Mouse (Mus musculus) neural tube, embryonic 15.5 days (tissue): ENCODE results near the gene Trpm3. TPM values are rescaled to one million over a fixed set of nuclear protein-coding genes. Genes with fewer than 3 reads are reported as not detected.
A peak's percentile ranks its signal among the peaks of the same experiment; 100 is the strongest.

Experiments used
- ATAC-seq: fragments of 200-750 bp; cut with Nextera tagmentation; 2 replicates; pipeline ENCODE4 v1.8.0; 2017; ENCODE audit warnings: mild to moderate bottlenecking, moderate TSS enrichment, moderate library complexity; ENCODE audit not compliant: low FRiP score
- H3K27ac ChIP-seq: fragments of 300-500 bp; sonication (generic); replicated peaks from 2 replicates; pipeline ENCODE4 v1.5.1; 2015; ENCODE audit warnings: mild to moderate bottlenecking, inconsistent platforms
- H3K27me3 ChIP-seq: fragments of 300-500 bp; sonication (generic); replicated peaks from 2 replicates; pipeline ENCODE4 v1.6.1; 2015; ENCODE audit warnings: inconsistent platforms
- H3K36me3 ChIP-seq: fragments of 300-500 bp; sonication (generic); 2 replicates; pipeline ENCODE4 v1.6.1; 2015; ENCODE audit warnings: inconsistent platforms
- H3K4me1 ChIP-seq: fragments of 300-500 bp; sonication (generic); 2 replicates; pipeline ENCODE4 v1.6.1; 2015; ENCODE audit warnings: inconsistent platforms
- H3K4me2 ChIP-seq: fragments of 300-500 bp; sonication (generic); 2 replicates; pipeline ENCODE4 v1.6.1; 2015; ENCODE audit warnings: inconsistent platforms, mild to moderate bottlenecking, moderate library complexity
- H3K4me3 ChIP-seq: fragments of 300-500 bp; sonication (generic); replicated peaks from 2 replicates; pipeline ENCODE4 v1.5.1; 2015; ENCODE audit warnings: mild to moderate bottlenecking, inconsistent platforms
- H3K9ac ChIP-seq: fragments of 300-500 bp; sonication (generic); replicated peaks from 2 replicates; pipeline ENCODE4 v1.6.1; 2015; ENCODE audit warnings: mild to moderate bottlenecking, inconsistent platforms
- H3K9me3 ChIP-seq: fragments of 300-500 bp; sonication (generic); replicated peaks from 2 replicates; pipeline ENCODE4 v1.6.1; 2016; ENCODE audit warnings: inconsistent platforms
- WGBS: fragments of 180-500 bp; shearing (Covaris S2); methylation state at CpG from one replicate; pipeline ENCODE4 v1.1.7; 2015; ENCODE audit warnings: mixed read lengths; 5-methylcytosine and 5-hydroxymethylcytosine counted together
- polyA plus RNA-seq: library from polyadenylated mRNA; unstranded; fragments of >200 nt; fragmentation: Nextera tagmentation; extraction: Ambion mirVana; gene quantifications from 2 replicates; pipeline ENCODE4 v1.2.1, GENCODE M21; 2015

Gene Trpm3
- polyA plus RNA-seq, 1 experiment from 2014 or later: 18.8 TPM

GRCm38 (mm10) chr19:22672892-22673291 is 534.0 kb downstream of the Trpm3 start:
- Histone ChIP-seq H3K4me2 (no peak overlapping the region), H3K27ac (no peak overlapping the region), H3K4me1 (no peaks in the 10 kb centered on the region), H3K9ac (no peak overlapping the region), H3K4me3 (no peak overlapping the region), H3K27me3 (no peaks in the 10 kb centered on the region), H3K9me3 (no peaks in the 10 kb centered on the region), H3K36me3 (no peaks in the 10 kb centered on the region)
- ATAC-seq: no peak
- WGBS: 92% methylated on average over 3 of the region's 3 CpGs

DNA sequence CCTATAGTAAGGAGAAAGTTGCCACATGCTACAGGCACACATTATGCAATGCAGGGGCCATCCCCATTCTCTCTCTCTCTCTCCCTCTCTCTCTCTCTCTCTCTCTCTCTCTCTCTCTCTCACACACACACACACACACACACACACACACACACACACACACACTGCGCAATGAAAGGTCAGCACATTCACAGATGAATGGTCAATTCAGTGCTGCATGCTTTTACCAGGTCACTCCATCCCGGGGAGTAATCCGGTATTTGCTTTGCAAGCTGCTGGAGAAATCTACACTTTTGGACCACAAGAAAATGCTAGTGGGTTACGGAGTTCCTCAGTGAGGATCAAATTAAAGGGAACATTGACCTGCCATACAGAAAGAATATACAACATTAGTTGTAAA is 537.4 kb downstream of the Trpm3 start:
- H3K27ac ChIP-seq: no peak overlapping the region
- H3K9me3 ChIP-seq: no peaks in the 10 kb centered on the region
- 79% methylated on average over 4 of the region's 4 CpGs for WGBS
- H3K4me1 ChIP-seq: no peaks in the 10 kb centered on the region
- H3K27me3 ChIP-seq: no peaks in the 10 kb centered on the region
- no peak for ATAC-seq
- no peak overlapping the region for H3K9ac ChIP-seq
- H3K36me3 ChIP-seq: no peaks in the 10 kb centered on the region
- H3K4me2 ChIP-seq: no peak overlapping the region
- no peak overlapping the region for H3K4me3 ChIP-seq

- no peak overlapping the region for H3K27ac ChIP-seq
- H3K4me2 ChIP-seq: no peak overlapping the region
- no peaks in the 10 kb centered on the region for H3K9me3 ChIP-seq
- no peak overlapping the region for H3K9ac ChIP-seq
- 76% methylated on average over 6 of the region's 6 CpGs for WGBS
- H3K36me3 ChIP-seq: no peaks in the 10 kb centered on the region
- no peaks in the 10 kb centered on the region for H3K27me3 ChIP-seq
- ATAC-seq: no peak
- H3K4me1 ChIP-seq: peaks cover 3% of the 10 kb centered on the region; the same call in 1 of the 2 replicates
- no peak overlapping the region for H3K4me3 ChIP-seq
Measured at GRCm38 (mm10) chr19:22682238-22682637, 543.4 kb downstream of the Trpm3 start.

DNA sequence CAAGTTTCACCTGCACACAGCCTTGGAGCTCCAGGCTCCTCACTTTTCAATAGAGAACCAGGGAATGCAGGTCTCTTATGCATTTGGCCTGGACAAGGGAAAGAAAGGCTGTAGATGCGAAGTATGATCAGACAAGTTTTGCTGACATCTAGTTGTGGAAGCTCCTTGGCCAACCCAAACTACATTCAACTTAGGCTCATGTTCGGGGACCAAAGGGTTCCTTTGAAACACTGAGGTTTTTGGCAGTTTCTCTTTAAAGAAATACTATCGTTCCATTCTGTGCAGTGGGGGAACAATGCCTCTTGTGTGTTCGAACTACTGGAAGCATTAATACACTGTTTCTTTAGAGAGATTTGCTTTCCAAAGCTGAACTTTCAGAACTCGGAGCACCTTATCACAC is 553.1 kb downstream of the Trpm3 start:
- WGBS: 72% methylated on average over 5 of the region's 5 CpGs
- Histone ChIP-seq H3K9ac (no peak overlapping the region), H3K27me3 (no peaks in the 10 kb centered on the region), H3K36me3 (no peaks in the 10 kb centered on the region), H3K27ac (no peak overlapping the region), H3K4me1 (0 out of 2 replicates have a peak, but pooled peaks cover 3% of the 10 kb centered on the region), H3K9me3 (no peaks in the 10 kb centered on the region), H3K4me3 (no peak overlapping the region), H3K4me2 (no peak overlapping the region)
- ATAC-seq: no peak

- Histone ChIP-seq H3K4me1 (0 out of 2 replicates have a peak, but pooled peaks cover 3% of the 10 kb centered on the region), H3K4me3 (no peak overlapping the region), H3K27ac (no peak overlapping the region), H3K36me3 (no peaks in the 10 kb centered on the region), H3K9ac (no peak overlapping the region), H3K27me3 (no peaks in the 10 kb centered on the region), H3K9me3 (no peaks in the 10 kb centered on the region), H3K4me2 (no peak overlapping the region)
- ATAC-seq: no peak
- WGBS: 27% methylated on average over 4 of the region's 4 CpGs
Measured at GRCm38 (mm10) chr19:22692553-22692952, 553.7 kb downstream of the Trpm3 start.

DNA sequence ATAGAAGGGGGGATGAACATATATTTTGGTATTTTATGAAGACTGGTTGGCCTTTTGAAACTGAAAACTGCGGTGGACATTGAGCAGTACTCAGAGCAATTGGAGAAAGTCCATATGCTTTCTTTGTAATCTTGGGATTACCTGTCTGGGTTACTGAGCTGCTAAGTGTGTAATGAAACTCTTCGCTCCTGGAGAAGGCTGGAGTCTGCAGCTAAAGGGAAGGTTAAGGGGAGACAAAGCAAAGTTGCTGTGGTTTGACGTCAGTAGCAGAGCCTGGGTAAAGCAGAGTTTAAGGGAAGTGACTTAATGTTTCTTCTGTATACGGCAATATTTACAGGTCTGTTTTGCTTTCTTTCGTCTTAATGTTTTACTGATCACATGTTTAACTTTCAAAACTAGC is 554.1 kb downstream of the Trpm3 start:
- Histone ChIP-seq H3K4me1 (0 out of 2 replicates have a peak, but pooled peaks cover 3% of the 10 kb centered on the region), H3K36me3 (no peaks in the 10 kb centered on the region), H3K27me3 (no peaks in the 10 kb centered on the region), H3K27ac (no peak overlapping the region), H3K9me3 (no peaks in the 10 kb centered on the region), H3K4me3 (no peak overlapping the region), H3K9ac (no peak overlapping the region), H3K4me2 (no peak overlapping the region)
- WGBS: 75% methylated on average over 5 of the region's 5 CpGs
- ATAC-seq: no peak

GRCm38 (mm10) chr19:22695423-22695822 is 556.6 kb downstream of the Trpm3 start:
- 0 out of 2 replicates have a peak, but pooled peaks cover 2% of the 10 kb centered on the region for H3K36me3 ChIP-seq
- WGBS: 54% methylated on average over 2 of the region's 2 CpGs
- 0 out of 2 replicates have a peak, but pooled peaks cover 2% of the 10 kb centered on the region for H3K27me3 ChIP-seq
- H3K9ac ChIP-seq: no peak overlapping the region
- H3K4me3 ChIP-seq: no peak overlapping the region
- H3K4me2 ChIP-seq: no peak overlapping the region
- ATAC-seq: no peak
- H3K9me3 ChIP-seq: no peaks in the 10 kb centered on the region
- no peak overlapping the region for H3K27ac ChIP-seq
- 0 out of 2 replicates have a peak, but pooled peaks cover 3% of the 10 kb centered on the region for H3K4me1 ChIP-seq

GRCm38 (mm10) chr19:22698737-22699136 is 559.9 kb downstream of the Trpm3 start:
- Histone ChIP-seq H3K4me3 (no peak overlapping the region), H3K9ac (no peak overlapping the region), H3K36me3 (0 out of 2 replicates have a peak, but pooled peaks cover 2% of the 10 kb centered on the region), H3K4me2 (no peak overlapping the region), H3K27ac (no peak overlapping the region), H3K4me1 (no peaks in the 10 kb centered on the region; the same call in 1 of the 2 replicates), H3K9me3 (no peaks in the 10 kb centered on the region), H3K27me3 (0 out of 2 replicates have a peak, but pooled peaks cover 2% of the 10 kb centered on the region)
- no peak for ATAC-seq
- WGBS: 88% methylated on average over 4 of the region's 4 CpGs

DNA sequence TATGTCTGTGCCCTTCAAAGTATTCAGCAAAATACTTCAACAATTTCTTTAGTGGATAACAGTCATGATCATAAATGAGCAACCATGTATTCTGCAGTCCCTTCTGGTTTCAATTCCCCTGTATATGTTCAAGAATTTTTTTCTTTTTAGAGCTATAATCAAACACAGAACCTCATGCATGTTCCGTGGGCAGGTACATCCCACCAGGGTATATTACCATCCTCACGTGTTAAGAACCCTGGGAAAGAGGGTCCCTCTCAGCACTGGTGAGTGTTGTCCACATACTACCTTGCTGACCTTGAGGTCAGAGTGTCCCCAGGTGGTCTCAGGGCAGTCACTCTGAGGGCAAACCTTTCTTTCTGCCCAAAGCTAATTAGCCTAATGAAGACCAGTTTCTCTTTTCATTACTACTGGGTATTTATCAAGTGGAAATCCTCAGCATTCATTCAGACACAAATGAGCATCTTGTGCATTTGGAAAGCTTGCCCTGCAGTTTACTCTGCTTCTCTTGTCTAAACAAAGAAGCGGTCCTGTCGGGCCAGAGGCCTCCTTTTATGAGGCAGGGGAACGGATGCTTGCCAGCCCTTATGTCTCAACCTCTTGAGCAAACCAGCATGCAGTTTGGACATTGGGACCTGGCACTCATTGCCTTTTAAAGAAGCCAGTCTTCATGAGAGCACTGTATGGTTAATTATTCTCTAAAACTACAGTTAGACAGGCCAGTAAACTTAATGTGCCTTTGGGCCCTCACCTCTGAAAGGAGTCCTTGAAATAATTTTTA is 562.2 kb downstream of the Trpm3 start:
- WGBS: 21% methylated on average over 5 of the region's 5 CpGs
- H3K9ac ChIP-seq: no peak overlapping the region
- H3K27me3 ChIP-seq: 0 out of 2 replicates have a peak, but pooled peaks cover 2% of the 10 kb centered on the region
- no peak overlapping the region for H3K4me2 ChIP-seq
- H3K4me3 ChIP-seq: no peak overlapping the region
- no peak overlapping the region for H3K27ac ChIP-seq
- peak; percentile 38 for ATAC-seq
- no peaks in the 10 kb centered on the region for H3K9me3 ChIP-seq
- no peaks in the 10 kb centered on the region; the same call in 1 of the 2 replicates for H3K4me1 ChIP-seq
- 0 out of 2 replicates have a peak, but pooled peaks cover 2% of the 10 kb centered on the region for H3K36me3 ChIP-seq

DNA sequence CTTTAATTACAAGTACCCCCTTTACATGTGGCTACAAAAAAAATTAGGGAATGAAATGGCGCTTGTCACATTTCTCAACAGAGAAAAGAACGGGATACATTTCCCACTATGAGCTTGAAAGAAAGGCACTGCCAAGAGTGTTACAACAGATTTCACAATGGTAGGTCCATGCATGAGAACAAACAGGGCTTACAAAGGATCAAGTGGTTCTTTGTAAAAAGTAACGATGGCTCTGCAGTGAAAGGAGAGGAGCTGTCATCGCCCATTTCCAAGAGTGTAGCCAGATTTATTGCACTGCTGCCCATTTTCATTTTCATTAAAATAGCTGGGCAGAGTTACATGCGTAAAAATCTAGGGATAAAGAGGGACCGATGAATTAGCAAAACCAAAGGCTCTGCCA is 565.0 kb downstream of the Trpm3 start:
- no peaks in the 10 kb centered on the region for H3K27me3 ChIP-seq
- no peak for ATAC-seq
- H3K36me3 ChIP-seq: no peaks in the 10 kb centered on the region
- 21% methylated on average over 6 of the region's 6 CpGs for WGBS
- no peak overlapping the region for H3K27ac ChIP-seq
- no peaks in the 10 kb centered on the region for H3K9me3 ChIP-seq
- no peak overlapping the region for H3K4me2 ChIP-seq
- H3K4me3 ChIP-seq: no peak overlapping the region
- no peak overlapping the region for H3K9ac ChIP-seq
- H3K4me1 ChIP-seq: no peaks in the 10 kb centered on the region; the same call in 1 of the 2 replicates

DNA sequence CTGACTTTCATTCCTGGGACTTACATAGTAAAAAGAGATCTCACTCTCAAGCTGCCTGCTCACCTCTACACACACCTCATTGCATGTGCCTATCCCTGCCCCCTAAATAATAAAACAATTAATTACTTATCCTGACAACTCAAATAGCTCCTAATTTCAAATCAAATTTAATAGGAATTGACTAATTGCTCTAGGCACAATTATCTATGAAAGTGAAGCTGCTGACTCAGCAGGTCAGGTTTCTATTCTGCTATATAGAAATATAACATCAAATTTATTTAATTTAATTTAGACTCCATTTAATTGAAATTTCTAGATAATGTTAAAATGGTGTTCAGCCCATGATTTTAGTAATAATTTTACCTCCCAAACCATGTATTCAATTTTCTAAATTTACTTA is 566.6 kb downstream of the Trpm3 start:
- no peaks in the 10 kb centered on the region for H3K36me3 ChIP-seq
- H3K4me1 ChIP-seq: no peaks in the 10 kb centered on the region; the same call in 1 of the 2 replicates
- H3K4me3 ChIP-seq: no peak overlapping the region
- no peaks in the 10 kb centered on the region for H3K27me3 ChIP-seq
- no peak overlapping the region for H3K9ac ChIP-seq
- H3K27ac ChIP-seq: no peak overlapping the region
- no peaks in the 10 kb centered on the region for H3K9me3 ChIP-seq
- ATAC-seq: no peak
- H3K4me2 ChIP-seq: no peak overlapping the region

DNA sequence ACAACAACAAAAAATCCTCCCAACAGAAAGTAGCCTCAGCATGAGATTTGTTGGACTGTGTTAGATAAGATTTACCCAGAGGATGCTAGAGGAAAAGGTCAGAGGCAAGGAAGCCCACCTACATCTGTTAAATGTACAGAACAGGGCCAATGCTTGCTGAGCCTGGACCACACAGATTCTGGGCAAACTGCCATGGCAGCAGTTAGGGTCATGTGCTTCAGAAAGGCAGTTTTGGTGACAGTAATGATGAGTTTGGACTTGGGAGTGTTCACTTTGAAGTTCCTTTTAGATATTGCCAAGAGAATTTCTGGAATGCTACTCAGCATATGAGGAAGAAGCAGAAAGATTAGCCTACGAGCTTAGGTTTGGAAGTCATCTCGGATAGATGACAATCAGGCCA is 580.2 kb downstream of the Trpm3 start:
- no peak for ATAC-seq
- Histone ChIP-seq H3K36me3 (no peaks in the 10 kb centered on the region), H3K27ac (no peak overlapping the region), H3K9ac (no peak overlapping the region), H3K9me3 (no peaks in the 10 kb centered on the region), H3K4me2 (no peak overlapping the region), H3K4me1 (no peaks in the 10 kb centered on the region), H3K27me3 (no peaks in the 10 kb centered on the region), H3K4me3 (no peak overlapping the region)
- 77% methylated on average over 2 of the region's 2 CpGs for WGBS
